Mouse (Mus musculus) lung, postnatal 10 days (tissue): ENCODE data around the gene Dnajc6.

Experiments used
- DNase-seq: peaks from one replicate; pipeline ENCODE4 v3.0.0; 2021

The Dnajc6 gene

GRCm38 (mm10) chr4:101572142-101572541, 75.7 kb downstream of the Dnajc6 start:
- DNase-seq, result no peak

- no peak for DNase-seq
These were observed 78.9 kb downstream of the Dnajc6 start for GRCm38 (mm10) chr4:101575307-101575706.

- no peak for DNase-seq
These were observed 82.3 kb downstream of the Dnajc6 start for GRCm38 (mm10) chr4:101578720-101579119.

- no peak for DNase-seq
These were observed 83.1 kb downstream of the Dnajc6 start for GRCm38 (mm10) chr4:101579517-101579916.

- no peak for DNase-seq
These were observed 84.7 kb downstream of the Dnajc6 start for GRCm38 (mm10) chr4:101581156-101581555.

- no peak for DNase-seq
These were observed 86.4 kb downstream of the Dnajc6 start for GRCm38 (mm10) chr4:101582882-101583281.

GRCm38 (mm10) chr4:101584524-101585454, 88.3 kb downstream of the Dnajc6 start:
- DNase-seq, result no peak

- DNase-seq, result no peak
These were observed 89.2 kb downstream of the Dnajc6 start for GRCm38 (mm10) chr4:101585455-101586184.

GRCm38 (mm10) chr4:101588932-101589331, 92.5 kb downstream of the Dnajc6 start:
- DNase-seq, result no peak

GRCm38 (mm10) chr4:101589771-101590170, 93.3 kb downstream of the Dnajc6 start:
- DNase-seq, result no peak

- no peak for DNase-seq
These were observed 95.0 kb downstream of the Dnajc6 start for GRCm38 (mm10) chr4:101591400-101591799.

GRCm38 (mm10) chr4:101592466-101592865, 96.0 kb downstream of the Dnajc6 start:
- DNase-seq, result no peak

- DNase-seq, result no peak
These were observed 105.3 kb downstream of the Dnajc6 start for GRCm38 (mm10) chr4:101601758-101602157.

GRCm38 (mm10) chr4:101603635-101604034, 107.2 kb downstream of the Dnajc6 start:
- no peak for DNase-seq

- DNase-seq, result no peak
These were observed 120.1 kb downstream of the Dnajc6 start for GRCm38 (mm10) chr4:101616520-101616919.

GRCm38 (mm10) chr4:101617742-101618141, 121.3 kb downstream of the Dnajc6 start:
- DNase-seq, result no peak

GRCm38 (mm10) chr4:101620206-101620605, 123.8 kb downstream of the Dnajc6 start:
- no peak for DNase-seq

GRCm38 (mm10) chr4:101621241-101621640, 124.8 kb downstream of the Dnajc6 start:
- no peak for DNase-seq

- no peak for DNase-seq
These were observed 128.8 kb downstream of the Dnajc6 start for GRCm38 (mm10) chr4:101625278-101625677.

GRCm38 (mm10) chr4:101635596-101635995, 139.1 kb downstream of the Dnajc6 start:
- no peak for DNase-seq

- DNase-seq, result no peak
These were observed 141.0 kb downstream of the Dnajc6 start for GRCm38 (mm10) chr4:101637472-101637871.

GRCm38 (mm10) chr4:101640631-101641030, 144.2 kb downstream of the Dnajc6 start:
- no peak for DNase-seq

GRCm38 (mm10) chr4:101642708-101643107, 146.3 kb downstream of the Dnajc6 start:
- DNase-seq, result no peak

- no peak for DNase-seq
These were observed 146.8 kb downstream of the Dnajc6 start for GRCm38 (mm10) chr4:101643216-101643615.
